Mouse (Mus musculus): ENCODE results near the gene Hist1h3c. TPM values are rescaled to one million over a fixed set of nuclear protein-coding genes. Genes with fewer than 3 reads are reported as not detected.
"Not testable (repeated sequence)": the region's sequence is repeated elsewhere in the genome, so short reads cannot be mapped to it uniquely, and the experiment has no call there.

Hist1h3c gene
- polyA plus RNA-seq, 1 experiment = 6.1 TPM

GRCm38 (mm10) chr13:23763242-23763585 is 17.8 kb upstream of the Hist1h3c start:
- Histone ChIP-seq H3K79me3 (ENCODE audit: low read depth) (no peaks in the 10 kb centered on the region), H3K27me3 (ENCODE audit: control insufficient read depth, insufficient read depth, insufficient read length) (no peaks in the 10 kb centered on the region), H3K4me3 (ENCODE audit: insufficient read depth, poor library complexity, severe bottlenecking) (peak overlapping the region; percentile 23), H3ac (ENCODE audit: control insufficient read depth, insufficient read length, low read depth) (no peak overlapping the region), H3K36me3 (ENCODE audit: control insufficient read depth, insufficient read depth) (no peaks in the 10 kb centered on the region), H3K79me2 (ENCODE audit: control insufficient read depth, insufficient read depth) (no peaks in the 10 kb centered on the region)
- TF ChIP-seq CTCF (IDR thresholded peaks at IDR 0.05; ENCODE audit: control insufficient read depth, insufficient read depth, insufficient read length) = no peak
- TF ChIP-seq FOSL1 (IDR thresholded peaks at IDR 0.05; ENCODE audit: insufficient read depth, low read length, poor library complexity, severe bottlenecking) = no peak
- no peak for TF ChIP-seq MYOD1 (IDR thresholded peaks at IDR 0.05; ENCODE audit: control insufficient read depth, insufficient read length, low read depth)
- no peak for TF ChIP-seq MAX (IDR thresholded peaks at IDR 0.05)
- no peak for TF ChIP-seq USF1 (IDR thresholded peaks at IDR 0.05; ENCODE audit: low read depth)
- TF ChIP-seq CEBPB (IDR thresholded peaks at IDR 0.05; ENCODE audit: low read depth) = no peak
- no peak for TF ChIP-seq MYOG (IDR thresholded peaks at IDR 0.05; ENCODE audit: control insufficient read depth, extremely low read depth, insufficient read length)

DNA sequence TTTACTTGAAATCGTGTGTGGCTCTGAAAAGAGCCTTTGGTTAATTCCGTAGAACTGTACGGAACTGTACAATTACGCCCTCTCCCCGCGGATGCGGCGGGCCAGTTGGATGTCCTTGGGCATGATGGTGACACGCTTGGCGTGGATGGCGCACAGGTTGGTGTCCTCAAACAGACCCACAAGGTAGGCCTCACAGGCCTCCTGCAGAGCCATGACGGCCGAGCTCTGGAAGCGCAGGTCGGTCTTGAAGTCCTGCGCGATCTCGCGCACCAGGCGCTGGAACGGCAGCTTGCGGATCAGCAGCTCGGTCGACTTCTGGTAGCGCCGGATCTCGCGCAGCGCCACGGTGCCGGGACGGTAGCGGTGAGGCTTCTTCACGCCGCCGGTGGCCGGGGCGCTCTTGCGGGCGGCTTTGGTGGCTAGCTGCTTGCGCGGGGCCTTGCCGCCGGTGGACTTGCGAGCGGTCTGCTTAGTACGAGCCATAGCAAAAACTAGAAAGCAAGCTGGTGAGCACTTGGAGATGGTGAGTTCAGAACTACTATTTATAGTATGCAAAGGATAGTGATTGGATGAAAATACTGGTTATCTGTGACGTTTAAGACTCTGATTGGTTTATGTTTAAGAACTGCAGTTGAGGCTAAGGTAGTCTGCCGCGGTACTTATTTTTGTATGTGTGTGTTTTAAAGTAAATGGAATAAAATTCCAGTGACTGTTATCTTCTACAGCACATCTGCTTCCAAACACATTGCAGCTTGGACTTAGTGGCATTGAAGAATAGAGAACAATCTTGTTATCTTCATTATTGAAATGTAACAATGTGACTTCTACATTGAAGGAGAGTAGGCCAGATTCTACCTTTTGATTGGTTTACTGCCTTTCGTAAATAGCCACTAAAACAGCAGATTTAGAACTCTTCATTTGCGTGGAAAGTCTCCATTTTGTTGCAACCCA is 16.7 kb upstream of the Hist1h3c start, which contains the start of gene Hist1h3a:
Gene Hist1h3a (minus strand): TSS at position 516 of the 951 bp plus-strand sequence.
- not testable (repeated sequence) for H3K79me3 ChIP-seq (ENCODE audit: low read depth); H3K36me3 ChIP-seq (ENCODE audit: control insufficient read depth, insufficient read depth); H3K79me2 ChIP-seq (ENCODE audit: control insufficient read depth, insufficient read depth); H3K27me3 ChIP-seq (ENCODE audit: control insufficient read depth, insufficient read depth, insufficient read length)
- Histone ChIP-seq H3K4me3 (ENCODE audit: insufficient read depth, poor library complexity, severe bottlenecking) (peak within 1 kb of the TSS; percentile 24), H3ac (ENCODE audit: control insufficient read depth, insufficient read length, low read depth) (peak within 1 kb of the TSS; percentile 38)

- no peaks in the 10 kb centered on the region for H3K79me2 ChIP-seq (ENCODE audit: control insufficient read depth, insufficient read depth)
- H3K27me3 ChIP-seq (ENCODE audit: control insufficient read depth, insufficient read depth, insufficient read length) = no peaks in the 10 kb centered on the region
- no peak for TF ChIP-seq MAX (IDR thresholded peaks at IDR 0.05)
- H3ac ChIP-seq (ENCODE audit: control insufficient read depth, insufficient read length, low read depth) = peak within 1 kb of the TSS; percentile 38
- peak within 1 kb of the TSS; percentile 24 for H3K4me3 ChIP-seq (ENCODE audit: insufficient read depth, poor library complexity, severe bottlenecking)
- H3K36me3 ChIP-seq (ENCODE audit: control insufficient read depth, insufficient read depth) = no peaks in the 10 kb centered on the region
- H3K79me3 ChIP-seq (ENCODE audit: low read depth) = no peaks in the 10 kb centered on the region
These were observed 15.8 kb upstream of the Hist1h3c start, which contains the start of gene Hist1h4a for GRCm38 (mm10) chr13:23760972-23761864. TSS of gene Hist1h4a (minus strand) at chr13:23761230.

DNA sequence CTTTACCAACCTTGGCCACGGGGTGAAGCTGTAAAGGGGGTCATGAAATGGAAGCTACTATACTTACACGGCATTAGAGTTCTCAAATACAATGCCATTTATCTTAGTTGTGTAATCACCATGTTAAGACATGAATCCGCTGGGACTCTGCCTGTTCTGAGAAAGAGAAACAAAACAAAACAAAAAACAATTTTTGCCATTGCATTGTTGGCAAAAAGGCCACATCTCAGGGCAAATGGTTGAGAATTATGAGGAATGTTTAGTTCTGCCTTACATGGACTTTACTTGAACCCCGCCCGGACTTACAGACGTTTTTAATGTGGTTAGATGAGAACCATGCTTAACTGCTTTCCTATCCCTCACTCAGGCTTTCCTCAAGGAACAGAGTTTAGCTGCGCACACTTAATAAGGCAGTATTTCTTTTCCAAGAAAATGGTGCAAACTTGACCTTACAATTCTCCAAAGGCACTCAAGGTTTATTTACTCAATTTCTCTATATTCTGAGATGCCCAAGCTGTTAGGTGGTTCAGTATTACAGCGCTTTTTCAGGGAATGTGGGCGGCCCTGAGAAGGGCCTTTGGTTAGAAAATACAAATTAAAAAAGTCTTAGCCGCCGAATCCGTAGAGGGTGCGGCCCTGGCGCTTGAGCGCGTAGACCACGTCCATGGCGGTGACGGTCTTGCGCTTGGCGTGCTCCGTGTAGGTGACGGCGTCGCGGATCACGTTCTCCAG is 15.0 kb upstream of the Hist1h3c start:
- Histone ChIP-seq H3ac (ENCODE audit: control insufficient read depth, insufficient read length, low read depth) (peak overlapping the region; percentile 18), H3K79me2 (ENCODE audit: control insufficient read depth, insufficient read depth) (no peaks in the 10 kb centered on the region), H3K27me3 (ENCODE audit: control insufficient read depth, insufficient read depth, insufficient read length) (no peaks in the 10 kb centered on the region), H3K79me3 (ENCODE audit: low read depth) (no peaks in the 10 kb centered on the region), H3K36me3 (ENCODE audit: control insufficient read depth, insufficient read depth) (no peaks in the 10 kb centered on the region), H3K4me3 (ENCODE audit: insufficient read depth, poor library complexity, severe bottlenecking) (peak overlapping the region; percentile 24)
- no peak for TF ChIP-seq CTCF (IDR thresholded peaks at IDR 0.05; ENCODE audit: control insufficient read depth, insufficient read depth, insufficient read length)
- no peak for TF ChIP-seq MYOG (IDR thresholded peaks at IDR 0.05; ENCODE audit: control insufficient read depth, extremely low read depth, insufficient read length)

DNA sequence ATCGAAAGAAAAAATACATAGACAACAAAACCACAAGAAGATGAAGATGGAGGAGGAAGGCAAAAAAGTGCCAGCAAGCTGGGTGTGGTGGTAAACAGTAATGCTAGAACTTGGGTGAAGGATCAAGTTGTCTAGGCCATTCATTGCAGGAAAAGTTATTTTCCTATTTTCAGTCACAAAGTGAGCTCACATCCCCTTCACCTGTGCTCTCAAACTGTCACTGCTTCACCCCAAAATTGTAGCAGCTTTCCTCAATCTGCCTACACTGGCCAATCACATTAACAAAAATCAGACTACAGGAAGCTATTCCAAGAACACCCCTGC is 14.5 kb upstream of the Hist1h3c start:
- TF ChIP-seq MYOG (IDR thresholded peaks at IDR 0.05; ENCODE audit: control insufficient read depth, extremely low read depth, insufficient read length) = no peak
- TF ChIP-seq MAX (IDR thresholded peaks at IDR 0.05) = no peak
- TF ChIP-seq MYOD1 (IDR thresholded peaks at IDR 0.05; ENCODE audit: control insufficient read depth, insufficient read length, low read depth) = no peak
- TF ChIP-seq USF1 (IDR thresholded peaks at IDR 0.05; ENCODE audit: low read depth) = no peak
- no peak for TF ChIP-seq FOSL1 (IDR thresholded peaks at IDR 0.05; ENCODE audit: insufficient read depth, low read length, poor library complexity, severe bottlenecking)
- TF ChIP-seq CTCF (IDR thresholded peaks at IDR 0.05; ENCODE audit: control insufficient read depth, insufficient read depth, insufficient read length) = no peak
- TF ChIP-seq CEBPB (IDR thresholded peaks at IDR 0.05; ENCODE audit: low read depth) = no peak
- Histone ChIP-seq H3K79me2 (ENCODE audit: control insufficient read depth, insufficient read depth) (no peaks in the 10 kb centered on the region), H3ac (ENCODE audit: control insufficient read depth, insufficient read length, low read depth) (peak overlapping the region; percentile 24), H3K27me3 (ENCODE audit: control insufficient read depth, insufficient read depth, insufficient read length) (no peaks in the 10 kb centered on the region), H3K79me3 (ENCODE audit: low read depth) (no peaks in the 10 kb centered on the region), H3K4me3 (ENCODE audit: insufficient read depth, poor library complexity, severe bottlenecking) (no peak overlapping the region), H3K36me3 (ENCODE audit: control insufficient read depth, insufficient read depth) (no peaks in the 10 kb centered on the region)
